Mouse (Mus musculus): ENCODE data around the gene Rpgrip1.

DNA sequence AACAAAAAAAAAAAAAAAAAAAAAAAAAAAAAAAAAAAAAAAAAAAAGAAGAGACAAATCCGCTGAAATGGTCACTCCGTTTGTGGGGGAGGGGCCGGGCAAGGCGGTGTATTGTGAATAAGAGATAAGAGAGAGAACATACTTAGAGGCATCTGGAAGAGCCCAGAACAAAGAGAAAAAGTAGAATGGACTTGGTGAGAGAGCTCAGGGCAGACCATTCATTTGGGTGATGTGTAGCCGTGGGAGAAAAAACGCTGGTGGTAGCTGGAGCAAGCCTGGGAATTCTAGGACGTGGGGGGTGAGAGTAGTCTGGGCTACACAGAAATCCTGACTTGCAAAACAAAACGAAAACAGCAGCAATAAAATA, 7.9 kb downstream of the Rpgrip1 start:
- no peak for TF ChIP-seq CTCF (IDR thresholded peaks at IDR 0.05; ENCODE audit: extremely low read depth, insufficient read length, insufficient replicate concordance, low read depth, low read length)
- no peak for TF ChIP-seq POLR2A (IDR thresholded peaks at IDR 0.05; ENCODE audit: low read depth, low read length)
